Mouse (Mus musculus): ENCODE data around the gene Trnau1ap. TPM values are rescaled to one million over a fixed set of nuclear protein-coding genes. Genes with fewer than 3 reads are reported as not detected.

Gene Trnau1ap
- polyA plus RNA-seq, 1 experiment from 2014 or later: 74.0 TPM

- WGBS: 63% methylated on average over 8 of the region's 8 CpGs
- Histone ChIP-seq H3K27ac (replicated peaks in 1 of 2; ENCODE audit: control insufficient read depth in 1 of 2, insufficient read depth in 1 of 2, low read depth in 2 of 2, low read length in 2 of 2) (peak overlapping the region; percentile 43 to 52; a peak in 3 of 4 replicates), H3K4me1 (ENCODE audit: control insufficient read depth in 2 of 2, insufficient read depth in 2 of 2, low read length in 2 of 2) (peaks cover 0 to 3% of the 10 kb centered on the region in 2 experiments; a peak in 1 of 4 replicates), H3K36me3 (ENCODE audit: control insufficient read depth, insufficient read depth, low read length) (peaks cover 89% of the 10 kb centered on the region), H3K9me3 (ENCODE audit: control insufficient read depth, low read length) (no peaks in the 10 kb centered on the region), H3K27me3 (ENCODE audit: control insufficient read depth, insufficient read depth, low read length) (no peaks in the 10 kb centered on the region), H3K4me3 (ENCODE audit: control insufficient read depth in 1 of 2, insufficient read depth in 1 of 2, low read depth in 1 of 2, low read length in 2 of 2) (no peak overlapping the region), H3K9ac (ENCODE audit: low read length) (no peak overlapping the region), H3K4me2 (ENCODE audit: low read length) (no peak overlapping the region)
- ATAC-seq (ENCODE audit: insufficient number of reproducible peaks, insufficient read depth, low FRiP score, low read depth): no peak
Observed at GRCm38 (mm10) chr4:132315711-132316110, 13.6 kb downstream of the Trnau1ap start.

GRCm38 (mm10) chr4:132312627-132313026 is 16.7 kb downstream of the Trnau1ap start:
- H3K9ac ChIP-seq (ENCODE audit: low read length): no peak overlapping the region
- no peak overlapping the region for H3K4me2 ChIP-seq (ENCODE audit: low read length)
- no peaks in the 10 kb centered on the region for H3K27me3 ChIP-seq (ENCODE audit: control insufficient read depth, insufficient read depth, low read length)
- no peak overlapping the region for H3K4me3 ChIP-seq (ENCODE audit: control insufficient read depth in 1 of 2, insufficient read depth in 1 of 2, low read depth in 1 of 2, low read length in 2 of 2)
- H3K27ac ChIP-seq (replicated peaks in 1 of 2; ENCODE audit: control insufficient read depth in 1 of 2, insufficient read depth in 1 of 2, low read depth in 2 of 2, low read length in 2 of 2): no peak overlapping the region
- ATAC-seq (ENCODE audit: insufficient number of reproducible peaks, insufficient read depth, low FRiP score, low read depth): no peak
- H3K36me3 ChIP-seq (ENCODE audit: control insufficient read depth, insufficient read depth, low read length): peaks cover 72% of the 10 kb centered on the region
- no peaks in the 10 kb centered on the region for H3K9me3 ChIP-seq (ENCODE audit: control insufficient read depth, low read length)
- 86% methylated on average over 5 of the region's 5 CpGs for WGBS
- H3K4me1 ChIP-seq (ENCODE audit: control insufficient read depth in 2 of 2, insufficient read depth in 2 of 2, low read length in 2 of 2): peaks cover 2 to 12% of the 10 kb centered on the region in 2 experiments; a peak in 3 of 4 replicates

- no peaks in the 10 kb centered on the region for H3K27me3 ChIP-seq (ENCODE audit: control insufficient read depth, insufficient read depth, low read length)
- H3K27ac ChIP-seq (replicated peaks in 1 of 2; ENCODE audit: control insufficient read depth in 1 of 2, insufficient read depth in 1 of 2, low read depth in 2 of 2, low read length in 2 of 2): no peak overlapping the region
- no peaks in the 10 kb centered on the region for H3K9me3 ChIP-seq (ENCODE audit: control insufficient read depth, low read length)
- H3K36me3 ChIP-seq (ENCODE audit: control insufficient read depth, insufficient read depth, low read length): peaks cover 63% of the 10 kb centered on the region
- ATAC-seq (ENCODE audit: insufficient number of reproducible peaks, insufficient read depth, low FRiP score, low read depth): no peak
- H3K9ac ChIP-seq (ENCODE audit: low read length): no peak overlapping the region
- no peak overlapping the region for H3K4me2 ChIP-seq (ENCODE audit: low read length)
- 55% methylated on average over 3 of the region's 3 CpGs for WGBS
- H3K4me3 ChIP-seq (ENCODE audit: control insufficient read depth in 1 of 2, insufficient read depth in 1 of 2, low read depth in 1 of 2, low read length in 2 of 2): no peak overlapping the region
- peaks cover 2 to 12% of the 10 kb centered on the region in 2 experiments; a peak in 3 of 4 replicates for H3K4me1 ChIP-seq (ENCODE audit: control insufficient read depth in 2 of 2, insufficient read depth in 2 of 2, low read length in 2 of 2)
Observed at GRCm38 (mm10) chr4:132311801-132312200, 17.5 kb downstream of the Trnau1ap start.

- WGBS: 44% methylated on average over 1 of the region's 1 CpGs
- no peak overlapping the region for H3K9ac ChIP-seq (ENCODE audit: low read length)
- H3K36me3 ChIP-seq (ENCODE audit: control insufficient read depth, insufficient read depth, low read length): peaks cover 59% of the 10 kb centered on the region
- H3K9me3 ChIP-seq (ENCODE audit: control insufficient read depth, low read length): no peaks in the 10 kb centered on the region
- ATAC-seq (ENCODE audit: insufficient number of reproducible peaks, insufficient read depth, low FRiP score, low read depth): no peak
- peaks cover 2 to 12% of the 10 kb centered on the region in 2 experiments; a peak in 3 of 4 replicates for H3K4me1 ChIP-seq (ENCODE audit: control insufficient read depth in 2 of 2, insufficient read depth in 2 of 2, low read length in 2 of 2)
- no peak overlapping the region for H3K27ac ChIP-seq (replicated peaks in 1 of 2; ENCODE audit: control insufficient read depth in 1 of 2, insufficient read depth in 1 of 2, low read depth in 2 of 2, low read length in 2 of 2)
- H3K27me3 ChIP-seq (ENCODE audit: control insufficient read depth, insufficient read depth, low read length): no peaks in the 10 kb centered on the region
- H3K4me2 ChIP-seq (ENCODE audit: low read length): no peak overlapping the region
- no peak overlapping the region for H3K4me3 ChIP-seq (ENCODE audit: control insufficient read depth in 1 of 2, insufficient read depth in 1 of 2, low read depth in 1 of 2, low read length in 2 of 2)
Observed at GRCm38 (mm10) chr4:132311209-132311608, 18.1 kb downstream of the Trnau1ap start.

- peak overlapping the region; percentile 39 to 79 for H3K4me3 ChIP-seq (ENCODE audit: control insufficient read depth in 1 of 2, insufficient read depth in 1 of 2, low read depth in 1 of 2, low read length in 2 of 2)
- H3K36me3 ChIP-seq (ENCODE audit: control insufficient read depth, insufficient read depth, low read length): peaks cover 51% of the 10 kb centered on the region
- 37% methylated on average over 10 of the region's 10 CpGs for WGBS
- H3K9me3 ChIP-seq (ENCODE audit: control insufficient read depth, low read length): no peaks in the 10 kb centered on the region
- peak overlapping the region; percentile 88 for H3K4me2 ChIP-seq (ENCODE audit: low read length)
- H3K9ac ChIP-seq (ENCODE audit: low read length): peak overlapping the region; percentile 96
- H3K4me1 ChIP-seq (ENCODE audit: control insufficient read depth in 2 of 2, insufficient read depth in 2 of 2, low read length in 2 of 2): peaks cover 2 to 9% of the 10 kb centered on the region in 2 experiments; a peak in 3 of 4 replicates
- no peaks in the 10 kb centered on the region for H3K27me3 ChIP-seq (ENCODE audit: control insufficient read depth, insufficient read depth, low read length)
- no peak for ATAC-seq (ENCODE audit: insufficient number of reproducible peaks, insufficient read depth, low FRiP score, low read depth)
- peak overlapping the region; percentile 19 to 90; a peak in 3 of 4 replicates for H3K27ac ChIP-seq (replicated peaks in 1 of 2; ENCODE audit: control insufficient read depth in 1 of 2, insufficient read depth in 1 of 2, low read depth in 2 of 2, low read length in 2 of 2)
Observed at GRCm38 (mm10) chr4:132309849-132310472, 19.4 kb downstream of the Trnau1ap start.

GRCm38 (mm10) chr4:132309140-132309848 is 20.0 kb downstream of the Trnau1ap start:
- under 1% methylated on average over 15 of the region's 15 CpGs for WGBS
- ATAC-seq (ENCODE audit: insufficient number of reproducible peaks, insufficient read depth, low FRiP score, low read depth): no peak
- H3K36me3 ChIP-seq (ENCODE audit: control insufficient read depth, insufficient read depth, low read length): peaks cover 47% of the 10 kb centered on the region

GRCm38 (mm10) chr4:132308437-132309139 is 20.8 kb downstream of the Trnau1ap start:
- peak overlapping the region; percentile 96 for H3K9ac ChIP-seq (ENCODE audit: low read length)
- H3K9me3 ChIP-seq (ENCODE audit: control insufficient read depth, low read length): no peaks in the 10 kb centered on the region
- H3K36me3 ChIP-seq (ENCODE audit: control insufficient read depth, insufficient read depth, low read length): peaks cover 40% of the 10 kb centered on the region
- H3K4me2 ChIP-seq (ENCODE audit: low read length): peak overlapping the region; percentile 88
- peak; percentile 88 for ATAC-seq (ENCODE audit: insufficient number of reproducible peaks, insufficient read depth, low FRiP score, low read depth)
- peak overlapping the region; percentile 90 to 91 for H3K27ac ChIP-seq (replicated peaks in 1 of 2; ENCODE audit: control insufficient read depth in 1 of 2, insufficient read depth in 1 of 2, low read depth in 2 of 2, low read length in 2 of 2)
- H3K4me1 ChIP-seq (ENCODE audit: control insufficient read depth in 2 of 2, insufficient read depth in 2 of 2, low read length in 2 of 2): peaks cover 2 to 9% of the 10 kb centered on the region in 2 experiments; a peak in 3 of 4 replicates
- H3K4me3 ChIP-seq (ENCODE audit: control insufficient read depth in 1 of 2, insufficient read depth in 1 of 2, low read depth in 1 of 2, low read length in 2 of 2): peak overlapping the region; percentile 77 to 79
- H3K27me3 ChIP-seq (ENCODE audit: control insufficient read depth, insufficient read depth, low read length): no peaks in the 10 kb centered on the region
- under 1% methylated on average over 41 of the region's 41 CpGs for WGBS

More at GRCm38 (mm10) chr4:132309140-132309848, 20.0 kb downstream of the Trnau1ap start:
- H3K4me1 ChIP-seq (ENCODE audit: control insufficient read depth in 2 of 2, insufficient read depth in 2 of 2, low read length in 2 of 2): peaks cover 2 to 9% of the 10 kb centered on the region in 2 experiments; a peak in 3 of 4 replicates
- H3K27ac ChIP-seq (replicated peaks in 1 of 2; ENCODE audit: control insufficient read depth in 1 of 2, insufficient read depth in 1 of 2, low read depth in 2 of 2, low read length in 2 of 2): peak overlapping the region; percentile 90 to 91
- peak overlapping the region; percentile 77 to 79 for H3K4me3 ChIP-seq (ENCODE audit: control insufficient read depth in 1 of 2, insufficient read depth in 1 of 2, low read depth in 1 of 2, low read length in 2 of 2)
- no peaks in the 10 kb centered on the region for H3K27me3 ChIP-seq (ENCODE audit: control insufficient read depth, insufficient read depth, low read length)
- no peaks in the 10 kb centered on the region for H3K9me3 ChIP-seq (ENCODE audit: control insufficient read depth, low read length)
- H3K4me2 ChIP-seq (ENCODE audit: low read length): peak overlapping the region; percentile 88
- peak overlapping the region; percentile 96 for H3K9ac ChIP-seq (ENCODE audit: low read length)
